Mouse (Mus musculus) thymus, adult 2 months (tissue): ENCODE data around the gene Syt1.

Source experiments
- CTCF ChIP-seq: fragments of 200-500 bp; IDR thresholded peaks from 2 replicates; pipeline ENCODE4 v1.5.1; 2012; ENCODE audit warnings: mild to moderate bottlenecking, control low read depth, low read length, moderate library complexity, borderline replicate concordance; ENCODE audit not compliant: control insufficient read depth, poor library complexity, insufficient read depth; ENCODE audit errors: extremely low read depth
- POLR2A ChIP-seq: fragments of 200-500 bp; IDR thresholded peaks from 2 replicates; pipeline ENCODE4 v1.6.1; 2012; ENCODE audit warnings: mild to moderate bottlenecking, low read length, control low read depth, moderate library complexity; ENCODE audit not compliant: control insufficient read depth, poor library complexity, insufficient read depth; ENCODE audit errors: extremely low read depth

DNA sequence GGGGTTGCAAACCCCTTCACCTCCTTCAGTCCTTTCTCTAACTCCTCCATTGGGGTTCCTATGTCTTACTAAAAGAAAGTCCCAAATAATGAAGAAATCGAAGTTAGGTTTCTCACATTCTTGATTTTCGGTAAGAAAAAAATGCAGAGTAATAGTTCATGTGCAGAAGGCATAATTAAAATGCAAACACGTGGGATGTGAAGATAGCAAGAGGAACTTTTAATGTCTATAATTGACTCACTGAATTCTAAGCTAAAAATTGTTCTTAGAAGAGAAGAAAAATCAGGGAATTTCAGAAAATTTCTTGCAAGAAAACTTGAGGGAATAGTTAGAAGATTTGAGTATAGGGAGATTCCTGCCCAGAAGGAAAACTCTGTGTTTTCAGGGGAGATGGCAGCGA lies 284.4 kb downstream of the Syt1 start:
- TF ChIP-seq CTCF (no peak), POLR2A (no peak)
